Mouse (Mus musculus) embryo, embryonic 11 days (tissue): ENCODE data around the gene 9530068E07Rik.

ENCODE experiments used
- DNase-seq: peaks from one replicate; pipeline ENCODE4 v3.0.0-alpha.2; 2015

Gene 9530068E07Rik

GRCm38 (mm10) chr11:52429440-52429839 is 33.2 kb downstream of the 9530068E07Rik start:
- DNase-seq, result no peak

- no peak for DNase-seq
Observed at GRCm38 (mm10) chr11:52431594-52431993, 35.4 kb downstream of the 9530068E07Rik start.

DNA sequence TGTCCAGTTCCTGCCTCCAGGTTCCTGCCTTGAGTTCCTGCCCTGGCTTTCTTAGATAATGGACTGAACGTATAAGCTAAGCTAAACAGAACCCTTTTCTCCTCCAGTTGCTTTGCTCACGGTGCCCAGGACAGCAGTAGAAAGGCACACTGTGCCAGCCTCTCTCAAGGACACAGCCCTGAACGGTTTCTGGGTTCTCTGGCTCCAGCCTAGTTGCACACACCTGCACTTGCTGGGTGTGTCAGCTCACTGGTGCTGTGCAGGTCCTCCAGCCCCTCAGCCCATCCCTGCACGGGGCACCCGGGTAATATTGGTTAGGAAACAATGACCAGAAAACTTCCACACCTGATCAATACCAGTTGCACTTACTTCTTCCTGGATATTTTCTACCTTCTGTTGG is 35.9 kb downstream of the 9530068E07Rik start:
- DNase-seq, result no peak

DNA sequence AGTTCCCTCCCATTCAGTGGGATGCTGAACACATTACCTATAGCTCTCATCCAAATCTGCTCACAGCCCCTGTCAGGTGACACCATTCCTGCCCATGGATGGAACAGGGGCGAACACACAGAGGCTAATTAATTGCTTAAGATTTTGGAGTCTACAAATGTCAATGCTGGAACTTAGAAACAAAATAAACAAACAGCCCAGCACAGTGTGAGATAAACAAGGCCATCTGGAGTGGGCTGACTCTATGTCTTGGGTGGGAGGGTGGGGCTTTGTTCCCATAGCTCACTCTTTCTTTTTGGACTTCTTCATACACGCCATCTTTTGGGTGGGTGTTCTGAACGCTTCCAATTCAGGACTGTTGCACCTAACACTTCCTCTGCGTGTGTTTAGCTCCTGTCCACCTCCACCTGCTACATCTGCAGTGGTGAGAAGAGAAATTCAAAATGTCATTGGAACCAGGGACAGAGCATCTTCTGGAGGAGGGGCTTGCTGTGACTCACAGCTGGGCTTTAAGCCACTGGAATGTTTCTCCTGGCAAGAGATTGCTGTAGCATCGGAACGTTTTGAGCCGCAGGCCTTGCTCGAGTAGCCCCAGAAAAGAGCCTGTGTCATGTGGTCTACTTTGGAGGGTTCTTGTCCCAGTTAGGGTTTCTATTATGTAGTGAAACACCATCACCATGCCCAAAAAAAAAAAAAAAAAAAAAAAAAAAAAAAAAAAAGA is 37.0 kb downstream of the 9530068E07Rik start:
- DNase-seq, result no peak

DNA sequence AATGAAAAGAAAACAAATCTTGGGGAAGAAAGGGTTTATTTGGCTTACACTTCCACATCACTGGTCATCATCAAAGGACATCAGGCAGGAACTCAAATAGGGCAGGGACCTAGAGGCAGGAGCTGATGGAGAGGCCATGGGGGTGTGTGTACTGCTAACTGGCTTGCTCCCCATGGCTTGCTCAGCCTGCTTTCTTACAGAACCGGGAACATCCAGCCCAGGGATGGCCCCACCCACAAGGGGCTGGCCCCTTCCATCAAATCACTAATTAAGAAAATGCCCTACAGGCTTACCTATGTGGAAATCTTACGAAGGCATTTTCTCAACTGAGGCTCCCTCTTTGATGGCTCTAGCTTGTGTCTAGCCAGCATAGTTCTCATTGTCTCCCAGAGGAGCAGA is 37.6 kb downstream of the 9530068E07Rik start:
- no peak for DNase-seq

GRCm38 (mm10) chr11:52435466-52435865 is 39.2 kb downstream of the 9530068E07Rik start:
- DNase-seq, result no peak

DNA sequence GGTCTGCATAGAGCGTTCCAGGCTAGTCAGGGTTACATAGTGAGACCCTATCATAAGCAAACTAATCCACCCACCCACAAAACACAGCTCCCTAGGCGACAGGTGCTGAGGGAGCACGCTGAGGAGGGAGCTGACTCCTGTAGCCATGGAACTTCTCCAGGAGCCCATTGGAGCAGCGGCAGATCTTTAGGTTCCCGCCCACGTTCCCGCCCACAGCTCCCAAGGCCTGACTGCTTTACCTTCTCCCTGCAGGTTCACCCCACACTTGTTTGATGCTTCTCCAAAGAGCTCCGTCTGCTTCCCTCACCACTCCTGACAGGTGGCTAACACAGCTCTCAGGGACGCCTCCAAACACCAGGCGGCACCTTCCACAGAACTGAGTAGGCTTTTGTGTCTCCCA is 40.9 kb downstream of the 9530068E07Rik start:
- DNase-seq, result no peak

- DNase-seq, result no peak
Observed at GRCm38 (mm10) chr11:52441096-52441495, 44.9 kb downstream of the 9530068E07Rik start.

DNA sequence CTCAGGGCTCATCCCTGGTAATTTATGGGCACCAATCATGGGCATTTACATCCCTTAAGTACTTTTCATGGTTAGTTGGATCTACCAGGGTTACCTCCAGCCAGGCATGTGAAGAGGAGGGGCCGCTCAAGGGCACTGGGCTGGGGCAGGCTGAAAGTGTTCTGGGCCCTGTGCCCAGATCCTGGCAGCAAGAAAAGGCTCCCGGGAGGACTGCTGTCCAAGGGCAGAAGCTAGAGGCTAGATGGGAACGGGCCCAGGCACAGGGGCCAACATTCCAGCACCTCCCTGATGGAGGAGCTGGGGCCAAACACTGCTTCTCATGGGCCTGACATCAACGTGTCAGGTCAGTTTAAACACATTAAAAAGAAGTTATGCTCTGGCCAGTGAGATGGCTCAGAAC is 51.0 kb downstream of the 9530068E07Rik start:
- no peak for DNase-seq

GRCm38 (mm10) chr11:52449004-52449403 is 52.8 kb downstream of the 9530068E07Rik start:
- DNase-seq, result no peak

- no peak for DNase-seq
Observed at GRCm38 (mm10) chr11:52458281-52458680, 62.1 kb downstream of the 9530068E07Rik start.
